Mouse (Mus musculus): ENCODE data around the gene Arhgef26.

- no peak for TF ChIP-seq CTCF (IDR thresholded peaks at IDR 0.05; ENCODE audit: control insufficient read depth, insufficient read depth, insufficient replicate concordance, low read depth, low read length)
- no peak for TF ChIP-seq POLR2A (IDR thresholded peaks at IDR 0.05; ENCODE audit: control insufficient read depth, low read depth, low read length)
Measured at GRCm38 (mm10) chr3:62440431-62440969, 102.4 kb downstream of the Arhgef26 start.
